ENCODE assay signal across 11 mouse cellular contexts in the genomic region with DNA sequence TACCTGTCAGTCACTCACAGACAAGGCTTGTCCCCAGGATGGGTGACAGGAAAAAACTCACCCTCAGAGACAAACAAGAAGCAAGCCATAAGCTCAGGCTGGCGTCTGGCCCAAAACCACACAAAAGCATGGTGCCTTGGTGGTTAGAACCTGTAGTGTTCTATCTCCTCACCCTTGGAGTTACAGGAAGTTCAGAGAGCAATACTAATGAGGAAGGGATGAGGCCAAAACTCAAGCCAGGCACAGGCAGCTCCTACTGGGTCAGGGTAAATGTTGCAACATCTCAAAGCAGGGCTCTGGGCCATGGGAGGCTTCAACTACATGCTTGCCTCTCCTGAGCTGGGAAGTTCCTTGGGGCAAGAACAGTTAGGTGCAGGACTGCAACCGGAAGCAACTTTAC. TPM values are rescaled to one million over a fixed set of nuclear protein-coding genes. Genes with fewer than 3 reads are reported as not detected.
DNase-seq lines count a peak whose midpoint lies in the region; ATAC-seq and TF ChIP-seq lines count a peak whose summit lies in the region.
"Had no signal": no experiment of that assay in that cellular context is flagged by ENCODE, and none has a peak within 500 bp of the region (broad histone marks: within the 10 kb centered on the region; RNA-seq: fewer than 3 reads in every experiment).

No protein-coding gene starts in this region.

- POLR2A ChIA-PET in Patski (lab: Charles Lee) = no interaction called here

- CTCF ChIA-PET in Patski (lab: Charles Lee) = interaction anchor here (0.8 to 1.7 kb wide), 4 partner anchors 11 to 104 kb away, joined by 3 to 4 read pairs (median 3); no protein-coding TSS in a partner anchor

- in situ Hi-C loops in Patski (cut with MboI; ENCODE audit: low pct_unique_long_range_greater_than_20kb) = no loop called here

- no peak for TF ChIP-seq POLR2A in kidney, adult 2 months (IDR thresholded peaks at IDR 0.05; ENCODE audit: low read depth, low read length)

- whole genome bisulfite sequencing in kidney, adult 2 months = 67% methylated on average over 2 of the region's 2 CpGs
- 84% methylated on average over 2 of the region's 2 CpGs for WGBS in kidney, embryonic 16.5 days

- H3K4me2 ChIP-seq in kidney, embryonic 16.5 days (replicated peaks; ENCODE audit: low read depth, low read length) = no peak overlapping the region
- H3K4me2 ChIP-seq: hindbrain, embryonic 12.5 days; limb, embryonic 13.5 days; midbrain, embryonic 13.5 days had no signal

- no peaks in the 10 kb centered on the region for H3K36me3 ChIP-seq in kidney, adult 2 months (ENCODE audit: control insufficient read depth, insufficient read depth, low read length)
- H3K36me3 ChIP-seq in kidney, embryonic 16.5 days (ENCODE audit: insufficient read depth, low read length) = no peaks in the 10 kb centered on the region
- H3K36me3 ChIP-seq: hindbrain, embryonic 12.5 days; limb, embryonic 13.5 days; midbrain, embryonic 13.5 days had no signal

- no peak for TF ChIP-seq CTCF in kidney, adult 2 months (conservative IDR thresholded peaks at IDR 0.05; ENCODE audit: insufficient read depth, insufficient read length, low read depth, low read length)
- no peak for TF ChIP-seq CTCF in Patski (IDR thresholded peaks at IDR 0.05)

- no peak for ATAC-seq in kidney, embryonic 16.5 days (ENCODE audit: low FRiP score, low TSS enrichment)
- ATAC-seq in Patski = peak; percentile 56
- ATAC-seq in activated CD4-positive, CD25-positive, alpha-beta regulatory T cell, adult 4 months = no peak
- ATAC-seq: midbrain, embryonic 13.5 days had no signal

- DNase-seq in kidney, adult 2 months = peak; percentile 53
- DNase-seq in Patski (ENCODE audit: low read depth, low spot score) = no peak
- DNase-seq in adrenal gland, postnatal 25 days = peak; percentile 33
- DNase-seq in lung, postnatal 36 days = peak; percentile 62
- no peak for DNase-seq in T-cell, adult 2 months (ENCODE audit: low spot score)
- DNase-seq: spleen, adult 18-20 months had no signal

- no peak overlapping the region for H3K9ac ChIP-seq in kidney, embryonic 16.5 days (replicated peaks; ENCODE audit: low read length)
- H3K9ac ChIP-seq: hindbrain, embryonic 12.5 days; limb, embryonic 13.5 days; midbrain, embryonic 13.5 days had no signal

- no peaks in the 10 kb centered on the region for H3K27me3 ChIP-seq in kidney, adult 2 months (replicated peaks; ENCODE audit: control insufficient read depth, insufficient read depth, low read length)
- H3K27me3 ChIP-seq in kidney, embryonic 16.5 days (ENCODE audit: insufficient read depth, low read length) = no peaks in the 10 kb centered on the region
- H3K27me3 ChIP-seq in Patski = no peaks in the 10 kb centered on the region
- H3K27me3 ChIP-seq: hindbrain, embryonic 12.5 days; limb, embryonic 13.5 days; midbrain, embryonic 13.5 days had no signal

- no peak overlapping the region for H3K4me3 ChIP-seq in kidney, adult 2 months (ENCODE audit: insufficient read depth, low read depth, low read length)
- H3K4me3 ChIP-seq in kidney, embryonic 16.5 days (ENCODE audit: low read length) = no peak overlapping the region
- H3K4me3 ChIP-seq: hindbrain, embryonic 12.5 days; limb, embryonic 13.5 days; midbrain, embryonic 13.5 days had no signal

- no peak overlapping the region for H3K27ac ChIP-seq in kidney, adult 2 months (ENCODE audit: insufficient read depth, low read depth, low read length)
- H3K27ac ChIP-seq in kidney, embryonic 16.5 days (ENCODE audit: low read length) = no peak overlapping the region
- H3K27ac ChIP-seq: hindbrain, embryonic 12.5 days; limb, embryonic 13.5 days; midbrain, embryonic 13.5 days had no signal

- no peaks in the 10 kb centered on the region for H3K9me3 ChIP-seq in kidney, embryonic 16.5 days (ENCODE audit: low read length)
- H3K9me3 ChIP-seq: hindbrain, embryonic 12.5 days; limb, embryonic 13.5 days; midbrain, embryonic 13.5 days had no signal

- peaks cover 30% of the 10 kb centered on the region for H3K4me1 ChIP-seq in kidney, adult 2 months (ENCODE audit: control insufficient read depth, insufficient read depth, low read length)
- H3K4me1 ChIP-seq in kidney, embryonic 16.5 days (ENCODE audit: insufficient read depth, low read length) = peaks cover 10% of the 10 kb centered on the region; the same call in 1 of the 2 replicates
- H3K4me1 ChIP-seq: hindbrain, embryonic 12.5 days had no signal

RNA-seq across cellular contexts. Expression of gene Nos1ap, which starts 54.4 kb away (rescaled TPM):
- 20.0 and 21.8 TPM in 2 replicates for polyA plus RNA-seq in kidney, adult 2 months (2012; rRNA removed)
- polyA plus RNA-seq in kidney, embryonic 16.5 days (2015; fragmentation: Nextera tagmentation; extraction: Ambion mirVana) = 18.0 and 24.1 TPM in 2 replicates
- 7.6 TPM for polyA plus RNA-seq in Patski (2021)
- total RNA-seq in adrenal gland, postnatal 25 days (2021) = 20.1 and 31.1 TPM in 2 replicates
- not detected for polyA plus RNA-seq in activated CD4-positive, CD25-positive, alpha-beta regulatory T cell, adult 4 months (2017; shearing (Covaris generic))

Comparison
In these comparisons a context has a peak if more than half of its experiments do, and no peak if none do; other contexts are left out.
1. DNase-seq: peak in kidney, adult 2 months (single experiment), adrenal gland, postnatal 25 days (single experiment) and lung, postnatal 36 days (single experiment); none in Patski (single experiment) and T-cell, adult 2 months (single experiment).